Mouse (Mus musculus) MEL-GATA-1-ER (cell line): Measurements from ENCODE around the gene Kng1.

Source experiments
- DNase-seq: peaks from one replicate; pipeline ENCODE4 v3.0.0-alpha.2; 2012; ENCODE audit warnings: low read depth; ENCODE audit errors: extremely low read depth

Gene Kng1

DNA sequence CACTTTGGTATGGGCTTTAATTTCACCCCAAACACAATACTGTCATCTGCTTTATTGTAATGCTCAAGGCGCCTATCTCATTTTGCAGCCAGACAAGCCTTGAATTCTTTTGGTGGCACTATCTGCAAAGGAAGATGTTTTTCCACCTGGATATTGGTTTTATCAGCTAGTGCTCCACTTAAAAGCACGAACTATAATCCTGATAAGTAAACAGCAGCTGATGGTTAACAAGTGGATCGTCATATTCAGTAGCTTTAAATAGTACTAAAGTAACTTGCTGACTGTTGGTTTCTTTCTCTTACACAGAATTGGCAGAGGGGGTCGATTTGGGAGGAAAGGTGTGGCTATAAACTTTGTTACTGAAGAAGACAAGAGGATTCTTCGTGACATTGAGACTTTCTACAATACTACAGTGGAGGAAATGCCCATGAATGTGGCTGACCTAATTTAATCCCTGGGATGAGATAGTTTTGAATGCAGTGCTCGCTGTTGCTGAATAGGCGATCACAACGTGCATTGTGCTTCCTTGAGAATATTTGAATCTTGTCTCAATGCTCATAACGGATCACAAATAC is 55.3 kb downstream of the Kng1 start:
- no peak for DNase-seq

DNA sequence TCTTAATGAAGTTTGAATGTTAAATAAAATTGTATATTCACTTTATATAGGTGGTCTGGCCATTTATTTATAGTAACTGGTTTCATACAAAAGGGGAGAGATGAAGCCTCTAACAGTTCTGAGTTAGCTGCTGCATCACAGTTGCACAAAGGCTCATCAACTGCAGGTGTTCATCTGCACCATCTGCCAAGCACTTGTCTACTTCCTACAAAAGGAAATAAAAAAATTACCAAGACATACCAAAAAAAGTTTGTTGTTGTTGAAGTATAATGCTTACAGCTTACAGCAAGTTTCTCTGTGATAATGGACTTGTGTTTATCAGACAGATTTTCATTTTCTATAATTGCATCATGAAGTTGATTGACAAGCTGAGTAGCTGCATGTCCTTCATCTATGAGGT is 56.2 kb downstream of the Kng1 start:
- DNase-seq: no peak

DNA sequence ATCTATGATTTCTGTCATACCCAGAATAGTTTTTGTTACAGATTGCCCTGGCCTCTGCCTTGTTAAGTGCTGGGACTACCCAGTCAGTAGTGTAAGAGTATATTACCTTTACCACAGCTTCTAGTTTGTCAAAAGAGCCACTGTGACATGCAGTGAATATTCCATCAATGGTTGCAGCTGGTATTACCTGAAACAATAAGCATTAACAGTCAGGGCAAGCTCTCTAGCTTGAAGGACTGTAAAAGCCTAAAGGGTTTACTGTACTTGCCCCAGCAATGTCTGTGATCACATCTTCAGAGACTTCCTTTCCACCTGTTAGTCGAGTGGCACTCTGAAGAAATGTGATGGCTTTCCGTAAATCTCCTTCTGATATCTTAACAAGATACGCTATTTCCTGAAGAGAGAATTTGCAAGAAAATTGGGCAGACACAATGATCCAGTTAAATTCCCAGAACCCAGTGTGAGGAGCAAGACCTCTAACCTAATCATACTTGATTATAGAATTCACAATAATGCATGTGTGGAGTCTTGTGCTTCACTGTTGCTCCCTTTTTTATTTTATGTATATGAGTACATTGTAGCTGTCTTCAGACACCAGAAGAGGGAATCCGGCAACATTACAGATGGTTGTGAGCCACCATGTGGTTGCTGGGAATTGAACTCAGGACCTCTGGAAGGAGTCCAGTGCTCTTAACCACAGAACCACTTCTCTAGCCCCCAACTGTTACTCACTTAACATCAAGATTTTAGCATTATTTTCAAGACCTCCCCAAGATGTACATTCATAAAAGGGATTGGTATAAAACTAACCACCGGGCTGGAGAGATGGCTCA is 56.9 kb downstream of the Kng1 start:
- DNase-seq: no peak

DNA sequence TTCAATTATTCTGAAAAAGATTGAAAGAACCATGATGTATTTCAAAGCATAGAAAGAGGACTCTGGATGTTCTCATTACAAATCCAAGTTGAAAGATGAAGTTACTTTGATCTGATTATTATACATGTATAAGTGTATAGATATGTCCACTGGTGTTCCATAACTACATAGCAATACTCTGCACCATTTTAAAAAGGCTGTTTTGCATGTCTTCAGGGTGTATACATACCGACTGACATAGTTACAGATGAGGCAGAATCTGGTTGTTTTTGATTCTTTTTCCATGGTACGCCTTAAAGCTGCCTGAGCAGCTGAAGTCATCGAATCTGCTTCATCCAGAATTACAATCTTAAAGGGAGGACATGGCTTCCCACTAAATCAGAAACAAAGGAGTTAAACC is 57.8 kb downstream of the Kng1 start:
- DNase-seq: no peak

DNA sequence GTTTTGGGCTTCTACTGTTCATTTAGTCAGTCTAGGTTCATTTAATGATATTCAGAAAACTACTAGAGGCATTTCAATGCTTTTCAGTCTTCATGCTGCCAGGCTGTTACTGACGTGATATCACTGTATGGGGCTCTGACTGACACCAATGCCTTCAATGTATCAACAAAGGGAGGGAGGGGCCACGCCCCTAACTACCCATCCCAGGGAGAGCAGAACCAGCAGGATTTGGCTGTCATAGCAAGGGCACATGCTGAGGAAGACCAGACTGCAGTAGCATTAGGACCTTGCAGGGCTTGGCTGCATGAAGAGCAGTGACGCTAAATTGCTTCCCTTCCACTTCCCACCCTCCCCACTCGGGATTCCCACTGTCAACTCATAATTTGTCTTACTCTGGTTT is 59.5 kb downstream of the Kng1 start:
- DNase-seq: no peak

DNA sequence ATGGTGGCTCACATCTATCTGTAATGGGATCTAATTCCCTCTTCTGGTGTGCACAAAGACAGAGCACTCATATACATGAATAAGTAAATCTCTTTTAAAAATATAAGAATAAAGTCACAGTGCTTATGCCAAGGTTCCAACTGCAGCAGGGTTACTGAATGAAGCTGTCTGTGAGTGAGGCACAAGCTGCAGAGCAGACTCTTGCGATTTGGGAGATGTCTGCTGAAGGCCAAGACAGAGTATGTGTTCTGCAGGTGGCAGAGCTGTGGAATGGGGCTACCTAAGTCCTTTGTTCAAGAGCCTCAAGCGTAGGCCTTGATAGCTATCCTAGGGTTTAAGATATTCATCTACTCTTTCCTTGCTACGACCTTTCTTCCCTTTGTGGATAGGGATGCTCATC is 64.8 kb downstream of the Kng1 start:
- no peak for DNase-seq

DNA sequence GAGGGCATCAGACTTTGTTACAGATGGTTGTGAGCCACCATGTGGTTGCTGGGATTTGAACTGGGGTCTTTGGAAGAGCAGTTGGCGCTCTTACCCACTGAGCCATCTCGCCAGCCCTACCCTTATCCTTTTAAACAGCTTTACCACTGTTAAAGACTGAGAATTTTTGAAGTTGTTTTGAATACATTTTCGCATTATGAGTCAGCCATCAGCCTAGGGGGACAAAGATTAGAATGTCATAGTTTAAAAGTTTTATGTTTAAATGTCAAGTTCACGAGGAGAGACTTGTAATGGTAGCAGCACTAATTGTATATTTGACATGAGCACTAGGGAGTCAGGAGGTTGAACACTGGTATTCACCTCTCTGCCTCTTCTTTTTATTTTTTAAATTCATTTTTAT is 65.4 kb downstream of the Kng1 start:
- DNase-seq: no peak

DNA sequence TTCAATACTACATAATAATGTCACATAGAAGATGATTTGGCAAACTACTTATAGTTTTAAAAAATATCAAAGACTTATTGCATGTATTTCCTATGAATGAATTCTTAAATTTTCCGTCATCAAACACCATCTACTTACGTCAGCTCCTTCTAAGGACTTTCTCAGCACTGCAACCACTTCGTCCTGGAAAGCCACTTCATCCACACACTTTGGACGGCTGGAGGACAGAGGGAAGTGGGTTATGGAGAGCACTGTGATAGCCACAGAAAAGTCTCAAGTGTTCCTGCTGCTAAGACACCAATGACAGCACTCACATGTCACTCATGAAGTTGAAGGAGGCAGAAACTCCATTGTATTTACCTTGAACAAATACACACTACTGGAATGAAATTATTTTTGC is 66.7 kb downstream of the Kng1 start:
- no peak for DNase-seq

DNA sequence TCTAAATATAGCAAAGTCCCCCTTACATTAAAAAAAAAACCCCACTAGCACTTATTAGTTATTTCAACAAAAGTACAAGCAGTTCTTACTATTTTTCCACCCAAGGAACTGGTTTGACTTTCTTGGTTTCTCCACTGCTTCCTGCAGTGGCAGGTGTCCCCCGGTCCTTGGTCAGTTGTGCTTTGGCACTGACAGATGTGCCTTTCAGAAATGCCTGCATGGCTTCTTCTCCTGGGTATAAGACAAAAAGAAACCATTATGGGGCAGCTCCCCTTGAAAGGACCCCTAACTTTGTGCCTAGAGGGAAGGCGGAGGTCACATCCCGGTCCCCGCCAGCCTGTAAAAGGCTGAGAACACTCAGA is 69.6 kb downstream of the Kng1 start:
- no peak for DNase-seq

DNA sequence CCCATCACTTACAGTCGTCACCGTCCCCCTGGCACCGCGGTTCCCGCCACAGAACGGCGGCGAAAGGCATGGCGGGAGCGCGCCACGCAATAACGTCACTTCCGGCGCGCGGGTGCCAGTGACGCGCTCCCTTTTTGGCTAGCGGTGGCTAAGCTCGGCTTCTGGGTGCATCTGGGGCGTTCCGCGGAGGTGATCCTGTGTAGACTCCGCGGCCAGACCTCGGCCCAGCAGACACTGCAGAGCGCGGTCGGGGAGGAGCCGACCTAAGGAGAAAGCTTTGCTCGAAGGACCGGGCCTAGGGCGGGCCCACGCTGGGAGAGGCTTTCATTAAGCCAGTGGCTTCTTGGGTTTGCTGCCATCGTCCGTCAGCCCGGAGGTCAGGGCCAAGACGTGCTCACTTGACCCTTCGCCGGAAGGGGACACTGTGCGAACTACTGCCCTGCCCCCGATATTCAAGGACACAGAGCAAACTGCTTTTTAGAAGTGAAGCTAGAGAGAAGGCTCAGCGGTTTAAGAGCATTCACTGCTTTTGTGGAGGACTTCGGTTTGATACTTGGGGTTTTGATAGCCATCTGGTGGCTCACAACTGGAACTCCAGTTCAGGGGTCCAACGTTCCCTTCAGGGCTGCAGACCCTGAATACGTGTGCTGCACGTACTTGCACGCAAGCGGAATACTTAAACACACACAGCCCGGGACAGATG is 70.2 kb downstream of the Kng1 start, which contains the start of gene Rfc4:
Gene Rfc4, minus strand, starts transcription at position 65 of the 703 bp plus-strand sequence.
- DNase-seq: no peak

DNA sequence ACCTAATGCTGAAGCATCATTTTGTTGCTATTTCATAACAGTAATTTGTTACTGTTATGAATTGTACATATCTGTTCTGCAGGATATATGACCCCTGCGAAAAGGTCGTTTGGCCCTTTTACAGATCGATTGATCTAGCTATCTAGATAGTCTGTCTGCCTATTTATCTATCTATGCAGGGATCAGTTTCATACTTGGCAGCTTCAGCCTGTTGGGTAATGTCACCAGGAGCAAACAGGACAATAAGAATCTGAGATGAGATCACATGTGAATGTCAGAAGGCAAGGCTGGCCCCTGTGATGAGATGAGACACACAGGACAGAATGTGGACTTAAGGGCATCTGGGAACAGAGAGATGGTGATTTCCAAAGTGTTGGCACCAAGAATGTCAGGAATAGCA is 72.6 kb downstream of the Kng1 start:
- no peak for DNase-seq
